In genomic region chr13:30985275-30985597, GRCm38 (mm10) we compare ENCODE assay signal across 8 mouse cellular contexts. TPM values are rescaled to one million over a fixed set of nuclear protein-coding genes. Genes with fewer than 3 reads are reported as not detected.
DNase-seq lines count a peak whose midpoint lies in the region; ATAC-seq and TF ChIP-seq lines count a peak whose summit lies in the region.

No protein-coding gene starts in this region.

- no peak for DNase-seq in left cerebral cortex, adult 2 months (ENCODE audit: extremely low spot score in 1 of 2, low spot score in 2 of 2)
- no peak for DNase-seq in left cerebral cortex, adult 11 months (ENCODE audit: low spot score)
- no peak for DNase-seq in limb, embryonic 10.5 days (ENCODE audit: low spot score)
- DNase-seq in retina, embryonic 14.5 days (ENCODE audit: low spot score) = no peak
- no peak for DNase-seq in cerebellum, adult 18-20 months
- no peak for DNase-seq in left cerebral cortex, postnatal 14 days (ENCODE audit: low spot score in 2 of 2)

- H3K27ac ChIP-seq in left cerebral cortex, adult 2 months = peak overlapping the region; percentile 83
- H3K27ac ChIP-seq in embryonic fibroblast, embryonic 13.5 days (ENCODE audit: insufficient read depth, low read length) = no peak overlapping the region
- H3K27ac ChIP-seq in limb, embryonic 10.5 days = no peak overlapping the region; the same call in 1 of the 2 replicates
- H3K27ac ChIP-seq in neural tube, embryonic 14.5 days (ENCODE audit: low read depth, low read length) = no peak overlapping the region

- ATAC-seq in neural tube, embryonic 14.5 days (ENCODE audit: low read depth) = 0 out of 2 replicates have a peak, but pooled peaks have one; percentile 22

- intact Hi-C loops in left cerebral cortex, adult 2 months (cut with DNase I) = loop anchor here (5.0 to 10.0 kb wide), 2 partner anchors 420 to 632 kb away; no protein-coding TSS in a partner anchor
- intact Hi-C loops in left cerebral cortex, postnatal 14 days (cut with DNase I) = loop anchor here (5.0 kb wide), 1 partner anchor 632 kb away; no protein-coding TSS in a partner anchor

- H3K27me3 ChIP-seq in limb, embryonic 10.5 days (ENCODE audit: low read depth, poor library complexity, severe bottlenecking) = peaks cover 41% of the 10 kb centered on the region
- no peaks in the 10 kb centered on the region; the same call in 1 of the 2 replicates for H3K27me3 ChIP-seq in neural tube, embryonic 14.5 days (ENCODE audit: control insufficient read depth, insufficient read depth, low read length)

- no peaks in the 10 kb centered on the region for H3K9me3 ChIP-seq in limb, embryonic 10.5 days (replicated peaks)
- H3K9me3 ChIP-seq in neural tube, embryonic 14.5 days (ENCODE audit: control insufficient read depth, low read length) = no peaks in the 10 kb centered on the region

- peak overlapping the region; percentile 58 for H3K4me2 ChIP-seq in neural tube, embryonic 14.5 days (ENCODE audit: low read depth, low read length)

- 26% methylated on average over 13 of the region's 13 CpGs for WGBS in limb, embryonic 10.5 days
- WGBS in neural tube, embryonic 14.5 days = 19% methylated on average over 13 of the region's 13 CpGs

- no peak for TF ChIP-seq POLR2A in embryonic fibroblast, embryonic 13.5 days (IDR thresholded peaks at IDR 0.05; ENCODE audit: low read depth, low read length)

- H3K9ac ChIP-seq in neural tube, embryonic 14.5 days (replicated peaks; ENCODE audit: low read depth, low read length) = no peak overlapping the region; the same call in 1 of the 2 replicates

- H3K4me1 ChIP-seq in embryonic fibroblast, embryonic 13.5 days (ENCODE audit: control insufficient read depth, insufficient read depth, low read length) = no peaks in the 10 kb centered on the region
- peaks cover 13% of the 10 kb centered on the region for H3K4me1 ChIP-seq in limb, embryonic 10.5 days
- peaks cover 11% of the 10 kb centered on the region; the same call in 1 of the 2 replicates for H3K4me1 ChIP-seq in neural tube, embryonic 14.5 days (ENCODE audit: control insufficient read depth, insufficient read depth, low read length)

- H3K36me3 ChIP-seq in limb, embryonic 10.5 days = no peaks in the 10 kb centered on the region
- no peaks in the 10 kb centered on the region for H3K36me3 ChIP-seq in neural tube, embryonic 14.5 days (ENCODE audit: control insufficient read depth, insufficient read depth, low read length)

- no peak for TF ChIP-seq CTCF in left cerebral cortex, adult 2 months (IDR thresholded peaks at IDR 0.05)
- TF ChIP-seq CTCF in embryonic fibroblast, embryonic 13.5 days (IDR thresholded peaks at IDR 0.05; ENCODE audit: borderline replicate concordance, insufficient read depth, low read length) = no peak

- H3K4me3 ChIP-seq in left cerebral cortex, adult 2 months = peak overlapping the region; percentile 42
- H3K4me3 ChIP-seq in embryonic fibroblast, embryonic 13.5 days (ENCODE audit: insufficient read depth, low read length) = peak overlapping the region; percentile 32
- H3K4me3 ChIP-seq in limb, embryonic 10.5 days = peak overlapping the region; percentile 49
- peak overlapping the region; percentile 19 for H3K4me3 ChIP-seq in neural tube, embryonic 14.5 days (ENCODE audit: low read depth, low read length)

RNA-seq across cellular contexts. Expression of gene Gm5447, which starts 11.2 kb away (rescaled TPM):
- under 1 TPM in 1 of 2 experiments, not detected in 1; 0.18 TPM for total RNA-seq in left cerebral cortex, adult 2 months (2021)
- polyA plus RNA-seq in embryonic fibroblast, embryonic 13.5 days (2011; ENCODE audit: insufficient read length, low read depth, missing spikeins) = not detected in 2 replicates
- polyA plus RNA-seq in limb, embryonic 10.5 days (2016; fragmentation: Nextera tagmentation; extraction: Ambion mirVana) = 0.11 TPM in 1 of 2 replicates, not detected in the other
- not detected in 2 replicates for polyA plus RNA-seq in neural tube, embryonic 14.5 days (2014; fragmentation: Nextera tagmentation; extraction: Ambion mirVana)
- under 1 TPM in 1 of 2 experiments, not detected in 1; 0.20 TPM for total RNA-seq in left cerebral cortex, postnatal 14 days (2021)

RNA-seq across cellular contexts. Expression of gene Exoc2, which starts 11.3 kb away (rescaled TPM):
- 10 to 100 TPM; 38.7 to 42.0 TPM for total RNA-seq in left cerebral cortex, adult 2 months (2021)
- 37.1 and 38.4 TPM in 2 replicates for polyA plus RNA-seq in embryonic fibroblast, embryonic 13.5 days (2011; ENCODE audit: insufficient read length, low read depth, missing spikeins)
- 25.2 and 31.1 TPM in 2 replicates for polyA plus RNA-seq in limb, embryonic 10.5 days (2016; fragmentation: Nextera tagmentation; extraction: Ambion mirVana)
- 56.3 and 61.7 TPM in 2 replicates for polyA plus RNA-seq in neural tube, embryonic 14.5 days (2014; fragmentation: Nextera tagmentation; extraction: Ambion mirVana)
- total RNA-seq in left cerebral cortex, postnatal 14 days (2021) = 10 to 100 TPM; 41.6 to 41.8 TPM

RNA-seq across cellular contexts. Expression of gene Hus1b, which starts 37.7 kb away (rescaled TPM):
- 1 to 10 TPM in 1 of 2 experiments, under 1 TPM in 1; 0.38 to 1.4 TPM for total RNA-seq in left cerebral cortex, adult 2 months (2021)
- 0.42 and 0.58 TPM in 2 replicates for polyA plus RNA-seq in embryonic fibroblast, embryonic 13.5 days (2011; ENCODE audit: insufficient read length, low read depth, missing spikeins)
- 0.13 TPM in 1 of 2 replicates, not detected in the other for polyA plus RNA-seq in limb, embryonic 10.5 days (2016; fragmentation: Nextera tagmentation; extraction: Ambion mirVana)
- 0.35 TPM in 1 of 2 replicates, not detected in the other for polyA plus RNA-seq in neural tube, embryonic 14.5 days (2014; fragmentation: Nextera tagmentation; extraction: Ambion mirVana)
- total RNA-seq in left cerebral cortex, postnatal 14 days (2021) = under 1 TPM; 0.47 to 0.59 TPM
